Mouse (Mus musculus): ENCODE data around the gene Krtap27-1. TPM values are rescaled to one million over a fixed set of nuclear protein-coding genes. Genes with fewer than 3 reads are reported as not detected.

Gene Krtap27-1
- polyA plus RNA-seq, 1 experiment from 2014 or later, result not detected

- WGBS, result 90% methylated on average over 6 of the region's 6 CpGs
- ATAC-seq (replicated peaks; ENCODE audit: low FRiP score), result no peak
Observed at GRCm38 (mm10) chr16:88679099-88679498, 7.6 kb upstream of the Krtap27-1 start.

GRCm38 (mm10) chr16:88657426-88657825 is 14.0 kb downstream of the Krtap27-1 start:
- Histone ChIP-seq H3K4me1 (replicated peaks; ENCODE audit: control insufficient read depth, insufficient read depth, low read length) (no peaks in the 10 kb centered on the region), H3K4me2 (ENCODE audit: low read depth, low read length, severe bottlenecking) (no peak overlapping the region), H3K9ac (ENCODE audit: low read length) (no peak overlapping the region), H3K9me3 (ENCODE audit: control insufficient read depth, low read length) (no peaks in the 10 kb centered on the region), H3K4me3 (ENCODE audit: low read depth, low read length) (no peak overlapping the region), H3K27ac (ENCODE audit: low read depth, low read length) (no peak overlapping the region), H3K36me3 (ENCODE audit: control insufficient read depth, insufficient read depth, low read length) (no peaks in the 10 kb centered on the region), H3K27me3 (ENCODE audit: control insufficient read depth, insufficient read depth, low read length) (no peaks in the 10 kb centered on the region)
- DNase-seq (ENCODE audit: low spot score) (no peak), ATAC-seq (replicated peaks; ENCODE audit: low FRiP score) (no peak)
- whole genome bisulfite sequencing, result 65% methylated on average over 1 of the region's 1 CpGs

More at GRCm38 (mm10) chr16:88679099-88679498, 7.6 kb upstream of the Krtap27-1 start:
- Histone ChIP-seq H3K4me1 (replicated peaks; ENCODE audit: control insufficient read depth, insufficient read depth, low read length) (no peaks in the 10 kb centered on the region), H3K9me3 (ENCODE audit: control insufficient read depth, low read length) (no peaks in the 10 kb centered on the region), H3K4me2 (ENCODE audit: low read depth, low read length, severe bottlenecking) (no peak overlapping the region), H3K4me3 (ENCODE audit: low read depth, low read length) (no peak overlapping the region), H3K9ac (ENCODE audit: low read length) (no peak overlapping the region), H3K27ac (ENCODE audit: low read depth, low read length) (no peak overlapping the region), H3K36me3 (ENCODE audit: control insufficient read depth, insufficient read depth, low read length) (no peaks in the 10 kb centered on the region), H3K27me3 (ENCODE audit: control insufficient read depth, insufficient read depth, low read length) (no peaks in the 10 kb centered on the region)
- DNase-seq (ENCODE audit: low spot score), result no peak

- Histone ChIP-seq H3K4me1 (replicated peaks; ENCODE audit: control insufficient read depth, insufficient read depth, low read length) (no peaks in the 10 kb centered on the region), H3K9me3 (ENCODE audit: control insufficient read depth, low read length) (no peaks in the 10 kb centered on the region), H3K27ac (ENCODE audit: low read depth, low read length) (no peak overlapping the region), H3K9ac (ENCODE audit: low read length) (no peak overlapping the region), H3K4me2 (ENCODE audit: low read depth, low read length, severe bottlenecking) (no peak overlapping the region), H3K27me3 (ENCODE audit: control insufficient read depth, insufficient read depth, low read length) (no peaks in the 10 kb centered on the region), H3K36me3 (ENCODE audit: control insufficient read depth, insufficient read depth, low read length) (no peaks in the 10 kb centered on the region), H3K4me3 (ENCODE audit: low read depth, low read length) (no peak overlapping the region)
- DNase-seq (ENCODE audit: low spot score), result no peak
- WGBS, result 75% methylated on average over 2 of the region's 2 CpGs
- no peak for ATAC-seq (replicated peaks; ENCODE audit: low FRiP score)
Observed at GRCm38 (mm10) chr16:88651952-88652351, 19.5 kb downstream of the Krtap27-1 start.

- H3K4me2 ChIP-seq (ENCODE audit: low read depth, low read length, severe bottlenecking), result no peak overlapping the region
- no peaks in the 10 kb centered on the region for H3K9me3 ChIP-seq (ENCODE audit: control insufficient read depth, low read length)
- no peaks in the 10 kb centered on the region for H3K4me1 ChIP-seq (replicated peaks; ENCODE audit: control insufficient read depth, insufficient read depth, low read length)
- no peaks in the 10 kb centered on the region for H3K27me3 ChIP-seq (ENCODE audit: control insufficient read depth, insufficient read depth, low read length)
- DNase-seq (ENCODE audit: low spot score) (no peak), ATAC-seq (replicated peaks; ENCODE audit: low FRiP score) (no peak)
- no peak overlapping the region for H3K27ac ChIP-seq (ENCODE audit: low read depth, low read length)
- H3K36me3 ChIP-seq (ENCODE audit: control insufficient read depth, insufficient read depth, low read length), result no peaks in the 10 kb centered on the region
- no peak overlapping the region for H3K4me3 ChIP-seq (ENCODE audit: low read depth, low read length)
- no peak overlapping the region for H3K9ac ChIP-seq (ENCODE audit: low read length)
- 91% methylated on average over 1 of the region's 1 CpGs for WGBS
Observed at GRCm38 (mm10) chr16:88651082-88651481, 20.4 kb downstream of the Krtap27-1 start.

DNA sequence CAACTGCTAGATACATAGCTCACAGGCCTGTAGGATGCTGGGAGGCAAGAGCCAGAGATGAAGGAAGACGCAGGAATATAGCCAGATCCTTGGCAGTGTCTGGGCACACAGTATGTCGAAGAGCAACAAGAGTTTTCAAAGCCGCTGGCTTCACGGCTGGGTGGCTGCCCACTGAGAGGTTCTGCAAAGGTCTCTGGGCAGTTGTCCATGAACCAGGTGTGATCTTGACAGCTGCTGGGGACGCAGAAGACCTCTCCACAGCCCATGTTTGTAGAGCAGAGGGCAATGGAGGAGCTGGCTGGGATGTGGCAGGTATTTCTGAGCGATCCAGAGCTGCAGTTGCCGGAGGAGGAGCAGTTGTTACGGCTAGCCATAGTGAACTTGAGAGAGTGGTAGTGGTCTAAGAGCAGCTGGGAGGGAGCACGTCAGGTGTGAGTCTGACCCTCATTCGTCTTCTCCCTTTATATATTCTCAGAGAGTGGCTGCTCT is 24.1 kb downstream of the Krtap27-1 start, which contains the start of gene Krtap26-1:
Gene Krtap26-1, minus strand, starts transcription at position 439 of the 489 bp plus-strand sequence.
- Histone ChIP-seq H3K9me3 (ENCODE audit: control insufficient read depth, low read length) (no peaks in the 10 kb centered on the region), H3K9ac (ENCODE audit: low read length) (no peak within 1 kb of the TSS), H3K4me3 (ENCODE audit: low read depth, low read length) (no peak within 1 kb of the TSS), H3K4me2 (ENCODE audit: low read depth, low read length, severe bottlenecking) (no peak within 1 kb of the TSS), H3K4me1 (replicated peaks; ENCODE audit: control insufficient read depth, insufficient read depth, low read length) (no peaks in the 10 kb centered on the region), H3K27me3 (ENCODE audit: control insufficient read depth, insufficient read depth, low read length) (no peaks in the 10 kb centered on the region), H3K27ac (ENCODE audit: low read depth, low read length) (no peak within 1 kb of the TSS), H3K36me3 (ENCODE audit: control insufficient read depth, insufficient read depth, low read length) (no peaks in the 10 kb centered on the region)
- WGBS, result 87% methylated on average over 10 of the region's 10 CpGs
- DNase-seq (ENCODE audit: low spot score) (no peak), ATAC-seq (replicated peaks; ENCODE audit: low FRiP score) (no peak)

GRCm38 (mm10) chr16:88646366-88647111 is 24.9 kb downstream of the Krtap27-1 start:
- H3K4me2 ChIP-seq (ENCODE audit: low read depth, low read length, severe bottlenecking), result no peak overlapping the region
- DNase-seq (ENCODE audit: low spot score) (no peak), ATAC-seq (replicated peaks; ENCODE audit: low FRiP score) (no peak)
- no peak overlapping the region for H3K9ac ChIP-seq (ENCODE audit: low read length)
- no peak overlapping the region for H3K27ac ChIP-seq (ENCODE audit: low read depth, low read length)
- no peaks in the 10 kb centered on the region for H3K9me3 ChIP-seq (ENCODE audit: control insufficient read depth, low read length)
- no peaks in the 10 kb centered on the region for H3K27me3 ChIP-seq (ENCODE audit: control insufficient read depth, insufficient read depth, low read length)
- no peaks in the 10 kb centered on the region for H3K36me3 ChIP-seq (ENCODE audit: control insufficient read depth, insufficient read depth, low read length)
- H3K4me1 ChIP-seq (replicated peaks; ENCODE audit: control insufficient read depth, insufficient read depth, low read length), result no peaks in the 10 kb centered on the region
- H3K4me3 ChIP-seq (ENCODE audit: low read depth, low read length), result no peak overlapping the region
- 82% methylated on average over 8 of the region's 8 CpGs for WGBS

GRCm38 (mm10) chr16:88640053-88640452 is 31.4 kb downstream of the Krtap27-1 start:
- no peaks in the 10 kb centered on the region for H3K27me3 ChIP-seq (ENCODE audit: control insufficient read depth, insufficient read depth, low read length)
- WGBS, result 89% methylated on average over 3 of the region's 3 CpGs
- DNase-seq (ENCODE audit: low spot score) (no peak), ATAC-seq (replicated peaks; ENCODE audit: low FRiP score) (no peak)
- H3K27ac ChIP-seq (ENCODE audit: low read depth, low read length), result no peak overlapping the region
- H3K9me3 ChIP-seq (ENCODE audit: control insufficient read depth, low read length), result no peaks in the 10 kb centered on the region
- no peak overlapping the region for H3K4me3 ChIP-seq (ENCODE audit: low read depth, low read length)
- H3K9ac ChIP-seq (ENCODE audit: low read length), result no peak overlapping the region
- no peak overlapping the region for H3K4me2 ChIP-seq (ENCODE audit: low read depth, low read length, severe bottlenecking)
- no peaks in the 10 kb centered on the region for H3K36me3 ChIP-seq (ENCODE audit: control insufficient read depth, insufficient read depth, low read length)
- H3K4me1 ChIP-seq (replicated peaks; ENCODE audit: control insufficient read depth, insufficient read depth, low read length), result no peaks in the 10 kb centered on the region

DNA sequence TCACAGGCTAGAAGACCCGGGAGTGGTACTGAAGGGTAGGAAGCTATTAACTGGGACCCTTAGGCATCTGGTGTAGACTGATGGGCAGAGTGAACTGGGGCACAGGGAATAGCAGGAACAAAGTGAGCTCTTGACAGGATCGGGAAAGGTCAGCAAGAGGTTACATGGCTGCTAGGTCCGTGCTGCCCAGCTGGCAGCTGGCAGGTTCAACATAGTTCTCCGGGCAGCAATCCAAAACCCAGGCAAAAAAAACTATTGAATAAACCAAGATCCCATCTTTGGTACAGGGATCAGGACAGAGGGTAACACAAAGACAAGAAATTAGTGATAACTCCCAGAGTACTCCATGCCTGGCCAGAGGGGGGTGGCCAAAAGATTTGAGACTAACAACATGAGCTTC is 36.3 kb downstream of the Krtap27-1 start:
- Histone ChIP-seq H3K27ac (ENCODE audit: low read depth, low read length) (no peak overlapping the region), H3K4me3 (ENCODE audit: low read depth, low read length) (no peak overlapping the region), H3K4me1 (replicated peaks; ENCODE audit: control insufficient read depth, insufficient read depth, low read length) (no peaks in the 10 kb centered on the region), H3K36me3 (ENCODE audit: control insufficient read depth, insufficient read depth, low read length) (no peaks in the 10 kb centered on the region), H3K4me2 (ENCODE audit: low read depth, low read length, severe bottlenecking) (no peak overlapping the region), H3K9me3 (ENCODE audit: control insufficient read depth, low read length) (no peaks in the 10 kb centered on the region), H3K27me3 (ENCODE audit: control insufficient read depth, insufficient read depth, low read length) (no peaks in the 10 kb centered on the region), H3K9ac (ENCODE audit: low read length) (no peak overlapping the region)
- WGBS, result 75% methylated on average over 4 of the region's 4 CpGs
- DNase-seq (ENCODE audit: low spot score) (no peak), ATAC-seq (replicated peaks; ENCODE audit: low FRiP score) (no peak)

DNA sequence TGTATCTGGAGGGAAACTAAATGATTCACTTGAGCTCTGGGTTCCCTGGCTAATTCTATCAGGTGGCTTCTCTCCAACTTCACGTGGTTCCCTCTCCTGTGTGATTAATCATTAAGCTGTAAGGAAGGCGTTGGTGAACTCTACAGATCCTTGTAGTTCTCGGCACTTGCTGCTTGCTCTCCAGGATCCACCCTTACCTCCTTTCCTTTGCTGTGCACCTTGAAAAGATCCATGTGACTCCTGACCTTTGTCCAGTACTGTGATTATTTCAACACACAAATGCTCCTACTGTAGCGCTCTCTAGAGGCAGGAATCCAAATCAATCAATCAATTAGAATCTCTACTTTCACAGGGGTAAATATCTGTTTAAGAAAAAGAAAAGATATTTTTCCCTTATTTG is 40.0 kb downstream of the Krtap27-1 start:
- no peaks in the 10 kb centered on the region for H3K36me3 ChIP-seq (ENCODE audit: control insufficient read depth, insufficient read depth, low read length)
- no peak overlapping the region for H3K27ac ChIP-seq (ENCODE audit: low read depth, low read length)
- H3K4me2 ChIP-seq (ENCODE audit: low read depth, low read length, severe bottlenecking), result no peak overlapping the region
- no peak overlapping the region for H3K4me3 ChIP-seq (ENCODE audit: low read depth, low read length)
- H3K27me3 ChIP-seq (ENCODE audit: control insufficient read depth, insufficient read depth, low read length), result no peaks in the 10 kb centered on the region
- 87% methylated on average over 4 of the region's 4 CpGs for WGBS
- H3K4me1 ChIP-seq (replicated peaks; ENCODE audit: control insufficient read depth, insufficient read depth, low read length), result no peaks in the 10 kb centered on the region
- H3K9ac ChIP-seq (ENCODE audit: low read length), result no peak overlapping the region
- H3K9me3 ChIP-seq (ENCODE audit: control insufficient read depth, low read length), result no peaks in the 10 kb centered on the region
- ATAC-seq (replicated peaks; ENCODE audit: low FRiP score) (no peak), DNase-seq (ENCODE audit: low spot score) (no peak)
